In genomic region chr5:134637820-134638367, GRCm38 (mm10) we compare ENCODE assay signal across 8 mouse cellular contexts. TPM values are rescaled to one million over a fixed set of nuclear protein-coding genes. Genes with fewer than 3 reads are reported as not detected.
A peak's percentile ranks its signal among the peaks of the same experiment; 100 is the strongest.
DNase-seq lines count a peak whose midpoint lies in the region; ATAC-seq and TF ChIP-seq lines count a peak whose summit lies in the region.

No protein-coding gene starts in this region.

- peaks cover 14% of the 10 kb centered on the region for H3K4me1 ChIP-seq in kidney, embryonic 16.5 days (ENCODE audit: insufficient read depth, low read length)
- peaks cover 4% of the 10 kb centered on the region for H3K4me1 ChIP-seq in cortical plate, adult 2 months (ENCODE audit: control insufficient read depth, insufficient read depth, low read length)
- H3K4me1 ChIP-seq in intestine, embryonic 15.5 days (replicated peaks): peaks cover 6% of the 10 kb centered on the region; the same call in 1 of the 2 replicates

- H3K36me3 ChIP-seq in kidney, embryonic 16.5 days (ENCODE audit: insufficient read depth, low read length): peaks cover 18% of the 10 kb centered on the region
- peaks cover 11% of the 10 kb centered on the region; the same call in 1 of the 2 replicates for H3K36me3 ChIP-seq in intestine, embryonic 15.5 days

- DNase-seq in kidney, adult 9 months: no peak
- peak; percentile 32 for DNase-seq in naive thymus-derived CD4-positive, alpha-beta T cell, adult 2 months (ENCODE audit: low read depth)
- DNase-seq in gastrocnemius, postnatal 36 days: no peak
- no peak for DNase-seq in adrenal gland, adult 18-20 months (ENCODE audit: low spot score in 2 of 2)

- no peaks in the 10 kb centered on the region for H3K27me3 ChIP-seq in kidney, embryonic 16.5 days (ENCODE audit: insufficient read depth, low read length)
- H3K27me3 ChIP-seq in intestine, embryonic 15.5 days (replicated peaks): no peaks in the 10 kb centered on the region

- no peak for TF ChIP-seq POLR2A in cortical plate, adult 2 months (IDR thresholded peaks at IDR 0.05; ENCODE audit: extremely low read depth, insufficient read depth, low read length)

- WGBS in kidney, embryonic 16.5 days: 12% methylated on average over 5 of the region's 5 CpGs
- 22% methylated on average over 5 of the region's 5 CpGs for WGBS in intestine, embryonic 15.5 days

- H3K9ac ChIP-seq in kidney, embryonic 16.5 days (replicated peaks; ENCODE audit: low read length): peak overlapping the region; percentile 99
- H3K9ac ChIP-seq in intestine, embryonic 15.5 days: peak overlapping the region; percentile 100

- peak overlapping the region; percentile 59 for H3K4me2 ChIP-seq in kidney, embryonic 16.5 days (replicated peaks; ENCODE audit: low read depth, low read length)
- peak overlapping the region; percentile 55 for H3K4me2 ChIP-seq in intestine, embryonic 15.5 days (replicated peaks)

- no peak overlapping the region for H3K27ac ChIP-seq in kidney, embryonic 16.5 days (ENCODE audit: low read length)
- peak overlapping the region; percentile 71; the same call in 1 of the 2 replicates for H3K27ac ChIP-seq in cortical plate, adult 2 months (ENCODE audit: insufficient read depth, low read length)
- H3K27ac ChIP-seq in intestine, embryonic 15.5 days: peak overlapping the region; percentile 96; the same call in 1 of the 2 replicates

- H3K4me3 ChIP-seq in kidney, embryonic 16.5 days (ENCODE audit: low read length): peak overlapping the region; percentile 98
- H3K4me3 ChIP-seq in cortical plate, adult 2 months (ENCODE audit: insufficient read depth, low read length): peak overlapping the region; percentile 53
- H3K4me3 ChIP-seq in intestine, embryonic 15.5 days (replicated peaks): peak overlapping the region; percentile 100

- intact Hi-C loops in gastrocnemius, postnatal 36 days (cut with DNase I): no loop called here

- TF ChIP-seq CTCF in cortical plate, adult 2 months (IDR thresholded peaks at IDR 0.05; ENCODE audit: extremely low read depth, insufficient read depth, low read length): no peak

- no peaks in the 10 kb centered on the region for H3K9me3 ChIP-seq in kidney, embryonic 16.5 days (ENCODE audit: low read length)
- H3K9me3 ChIP-seq in intestine, embryonic 15.5 days: no peaks in the 10 kb centered on the region

- ATAC-seq in kidney, embryonic 16.5 days (ENCODE audit: low FRiP score, low TSS enrichment): no peak
- no peak for ATAC-seq in intestine, embryonic 15.5 days
- ATAC-seq in monocyte, adult 5-6 weeks (replicated peaks; ENCODE audit: insufficient number of reproducible peaks, low FRiP score, low TSS enrichment, poor library complexity, severe bottlenecking): no peak

RNA-seq across cellular contexts. Expression of gene Eif4h, which starts 1.4 kb away (rescaled TPM):
- 492 and 502 TPM in 2 replicates for polyA plus RNA-seq in kidney, embryonic 16.5 days (2015; fragmentation: Nextera tagmentation; extraction: Ambion mirVana)
- 360 and 369 TPM in 2 replicates for polyA plus RNA-seq in cortical plate, adult 2 months (2012; rRNA removed)
- 382 and 397 TPM in 2 replicates for polyA plus RNA-seq in intestine, embryonic 15.5 days (2015; fragmentation: Nextera tagmentation; extraction: Ambion mirVana)
- total RNA-seq in gastrocnemius, postnatal 36 days (2021): 10 to 100 TPM; 90.2 to 93.5 TPM
- total RNA-seq in adrenal gland, adult 18-20 months (2021): 100 to 1,000 TPM; 266 to 273 TPM
- total RNA-seq in monocyte, adult 5-6 weeks (2017): 260 to 269 TPM (median 265 TPM) in 3 replicates

RNA-seq across cellular contexts. Expression of gene Lat2, which starts 23.1 kb away (rescaled TPM):
- 1.8 and 3.6 TPM in 2 replicates for polyA plus RNA-seq in kidney, embryonic 16.5 days (2015; fragmentation: Nextera tagmentation; extraction: Ambion mirVana)
- 4.9 and 5.4 TPM in 2 replicates for polyA plus RNA-seq in cortical plate, adult 2 months (2012; rRNA removed)
- 2.0 and 2.8 TPM in 2 replicates for polyA plus RNA-seq in intestine, embryonic 15.5 days (2015; fragmentation: Nextera tagmentation; extraction: Ambion mirVana)
- total RNA-seq in gastrocnemius, postnatal 36 days (2021): 1 to 10 TPM; 1.4 TPM
- total RNA-seq in adrenal gland, adult 18-20 months (2021): 1 to 10 TPM; 5.1 to 5.5 TPM
- total RNA-seq in monocyte, adult 5-6 weeks (2017): 191 to 217 TPM (median 196 TPM) in 3 replicates

RNA-seq across cellular contexts. Expression of gene Limk1, which starts 50.5 kb away (rescaled TPM):
- 4.9 and 5.2 TPM in 2 replicates for polyA plus RNA-seq in kidney, embryonic 16.5 days (2015; fragmentation: Nextera tagmentation; extraction: Ambion mirVana)
- 49.9 and 53.1 TPM in 2 replicates for polyA plus RNA-seq in cortical plate, adult 2 months (2012; rRNA removed)
- 3.7 and 4.1 TPM in 2 replicates for polyA plus RNA-seq in intestine, embryonic 15.5 days (2015; fragmentation: Nextera tagmentation; extraction: Ambion mirVana)
- total RNA-seq in gastrocnemius, postnatal 36 days (2021): 1 to 10 TPM; 2.0 to 2.2 TPM
- total RNA-seq in adrenal gland, adult 18-20 months (2021): 10 to 100 TPM; 20.2 to 21.9 TPM
- total RNA-seq in monocyte, adult 5-6 weeks (2017): 5.1 to 31.9 TPM (median 6.9 TPM) in 3 replicates

RNA-seq across cellular contexts. Expression of gene Rfc2, which starts 56.7 kb away (rescaled TPM):
- 302 TPM in 2 replicates for polyA plus RNA-seq in kidney, embryonic 16.5 days (2015; fragmentation: Nextera tagmentation; extraction: Ambion mirVana)
- polyA plus RNA-seq in cortical plate, adult 2 months (2012; rRNA removed): 124 and 128 TPM in 2 replicates
- 245 and 247 TPM in 2 replicates for polyA plus RNA-seq in intestine, embryonic 15.5 days (2015; fragmentation: Nextera tagmentation; extraction: Ambion mirVana)
- total RNA-seq in gastrocnemius, postnatal 36 days (2021): 10 to 100 TPM; 17.0 to 18.0 TPM
- 10 to 100 TPM; 34.8 to 37.4 TPM for total RNA-seq in adrenal gland, adult 18-20 months (2021)
- 50.7 to 69.7 TPM (median 58.7 TPM) in 3 replicates for total RNA-seq in monocyte, adult 5-6 weeks (2017)

Comparison
In these comparisons a context has a peak if more than half of its experiments do, and no peak if none do; other contexts are left out.
1. RNA of gene Lat2, which starts 23.1 kb away (total RNA-seq): 191 to 217 TPM in monocyte, adult 5-6 weeks; 5.1 to 5.5 TPM in adrenal gland, adult 18-20 months and 1.4 TPM in gastrocnemius, postnatal 36 days; every median in the first group is over 10 times any median in the second.
2. Peak in every context shown above with its lines, with median percentiles within 50 percentile points of each other: H3K4me3 ChIP-seq.